Mouse (Mus musculus) lung, embryonic 16.5 days (tissue): ENCODE measurements around the gene Gm49405. TPM values are rescaled to one million over a fixed set of nuclear protein-coding genes. Genes with fewer than 3 reads are reported as not detected.

Source experiments
- ATAC-seq: fragments of 200-750 bp; cut with Nextera tagmentation; 2 replicates; pipeline ENCODE4 v1.8.0; 2017; ENCODE audit warnings: low read depth, mild to moderate bottlenecking, moderate library complexity
- H3K27ac ChIP-seq: fragments of 300-500 bp; sonication (generic); 2 replicates; pipeline ENCODE4 v1.5.1; 2014; ENCODE audit warnings: mild to moderate bottlenecking, control low read depth, low read length
- H3K27me3 ChIP-seq: fragments of 300-500 bp; sonication (generic); 2 replicates; pipeline ENCODE4 v1.6.1; 2014; ENCODE audit warnings: low read depth, low read length, mixed read lengths; ENCODE audit not compliant: control insufficient read depth, insufficient read depth
- H3K36me3 ChIP-seq: fragments of 300-500 bp; sonication (generic); 2 replicates; pipeline ENCODE4 v1.6.1; 2014; ENCODE audit warnings: low read length; ENCODE audit not compliant: control insufficient read depth, insufficient read depth
- H3K4me1 ChIP-seq: fragments of 300-500 bp; sonication (generic); replicated peaks from 2 replicates; pipeline ENCODE4 v1.6.1; 2014; ENCODE audit warnings: low read length, mixed read lengths; ENCODE audit not compliant: control insufficient read depth, insufficient read depth
- H3K4me2 ChIP-seq: fragments of 300-500 bp; sonication (generic); 2 replicates; pipeline ENCODE4 v1.6.1; 2014; ENCODE audit warnings: low read depth, low read length, control low read depth
- H3K4me3 ChIP-seq: fragments of 300-500 bp; sonication (generic); 2 replicates; pipeline ENCODE4 v1.5.1; 2014; ENCODE audit warnings: mild to moderate bottlenecking, low read length, control low read depth
- H3K9ac ChIP-seq: fragments of 300-500 bp; sonication (generic); 2 replicates; pipeline ENCODE4 v1.6.1; 2014; ENCODE audit warnings: low read length, control low read depth
- H3K9me3 ChIP-seq: fragments of 300-500 bp; sonication (generic); 2 replicates; pipeline ENCODE4 v1.6.1; 2016; ENCODE audit warnings: low read length; ENCODE audit not compliant: control insufficient read depth
- WGBS: fragments of 180-500 bp; shearing (Covaris S2); extraction: QIAGEN DNeasy Blood & Tissue Kit; methylation state at CpG from one replicate; pipeline ENCODE4 v1.1.7; 2014; 5-methylcytosine and 5-hydroxymethylcytosine counted together
- polyA plus RNA-seq: library from polyadenylated mRNA; unstranded; fragments of >200 nt; fragmentation: Nextera tagmentation; extraction: Ambion mirVana; gene quantifications from 2 replicates; pipeline ENCODE4 v1.2.1, GENCODE M21; 2015

Gm49405 gene
- polyA plus RNA-seq, 1 experiment from 2014 or later, result 2.5 TPM

DNA sequence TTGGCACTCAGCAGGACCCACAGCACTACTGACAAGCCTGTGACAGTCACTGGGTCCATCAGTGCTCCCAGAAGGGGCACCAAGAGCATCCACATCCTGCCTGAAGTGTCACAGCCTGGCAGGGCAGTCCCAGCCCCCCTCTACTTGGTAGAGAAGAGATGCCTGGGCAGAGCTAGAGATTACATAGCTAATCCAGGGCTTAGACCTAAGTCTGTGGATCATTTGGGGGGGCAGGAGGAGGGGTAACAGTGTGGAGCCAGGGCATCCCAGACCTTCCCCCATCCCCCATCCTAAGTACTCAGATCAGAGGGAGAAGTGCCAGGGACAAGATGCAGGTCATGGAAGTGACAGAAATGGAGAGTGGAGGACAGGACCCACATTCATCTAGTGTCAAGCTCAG is 14.4 kb downstream of the Gm49405 start:
- H3K27me3 ChIP-seq, result no peaks in the 10 kb centered on the region
- peaks cover 3% of the 10 kb centered on the region for H3K36me3 ChIP-seq
- H3K27ac ChIP-seq, result no peak overlapping the region
- H3K4me3 ChIP-seq, result no peak overlapping the region
- no peak for ATAC-seq
- peaks cover 10% of the 10 kb centered on the region for H3K4me1 ChIP-seq
- no peak overlapping the region for H3K9ac ChIP-seq
- no peaks in the 10 kb centered on the region for H3K9me3 ChIP-seq
- no peak overlapping the region for H3K4me2 ChIP-seq

DNA sequence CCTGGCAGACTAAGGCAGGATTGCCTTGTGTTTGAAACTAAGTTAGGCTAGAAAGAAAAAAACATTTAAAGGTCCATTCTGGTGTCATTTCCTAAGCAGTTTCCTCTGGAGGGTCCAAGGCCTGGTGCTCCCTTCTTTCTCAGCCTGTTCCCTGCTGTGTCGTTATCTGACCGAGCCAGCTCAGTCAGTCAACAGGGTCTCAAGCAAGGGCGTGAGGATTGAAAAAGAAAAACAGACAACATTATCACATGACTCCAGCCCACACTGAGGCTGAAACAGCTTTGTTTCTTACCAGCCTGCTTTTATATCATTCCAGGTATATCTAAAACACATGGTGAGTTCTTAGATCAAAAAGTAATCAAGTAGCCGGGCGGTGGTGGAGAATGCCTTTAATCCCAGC is 15.2 kb downstream of the Gm49405 start:
- no peak overlapping the region for H3K27ac ChIP-seq
- H3K4me1 ChIP-seq, result peaks cover 10% of the 10 kb centered on the region
- no peak overlapping the region for H3K9ac ChIP-seq
- ATAC-seq, result no peak
- 53% methylated on average over 5 of the region's 5 CpGs for WGBS
- no peaks in the 10 kb centered on the region for H3K36me3 ChIP-seq
- no peak overlapping the region for H3K4me3 ChIP-seq
- no peaks in the 10 kb centered on the region for H3K9me3 ChIP-seq
- H3K27me3 ChIP-seq, result no peaks in the 10 kb centered on the region
- no peak overlapping the region for H3K4me2 ChIP-seq

DNA sequence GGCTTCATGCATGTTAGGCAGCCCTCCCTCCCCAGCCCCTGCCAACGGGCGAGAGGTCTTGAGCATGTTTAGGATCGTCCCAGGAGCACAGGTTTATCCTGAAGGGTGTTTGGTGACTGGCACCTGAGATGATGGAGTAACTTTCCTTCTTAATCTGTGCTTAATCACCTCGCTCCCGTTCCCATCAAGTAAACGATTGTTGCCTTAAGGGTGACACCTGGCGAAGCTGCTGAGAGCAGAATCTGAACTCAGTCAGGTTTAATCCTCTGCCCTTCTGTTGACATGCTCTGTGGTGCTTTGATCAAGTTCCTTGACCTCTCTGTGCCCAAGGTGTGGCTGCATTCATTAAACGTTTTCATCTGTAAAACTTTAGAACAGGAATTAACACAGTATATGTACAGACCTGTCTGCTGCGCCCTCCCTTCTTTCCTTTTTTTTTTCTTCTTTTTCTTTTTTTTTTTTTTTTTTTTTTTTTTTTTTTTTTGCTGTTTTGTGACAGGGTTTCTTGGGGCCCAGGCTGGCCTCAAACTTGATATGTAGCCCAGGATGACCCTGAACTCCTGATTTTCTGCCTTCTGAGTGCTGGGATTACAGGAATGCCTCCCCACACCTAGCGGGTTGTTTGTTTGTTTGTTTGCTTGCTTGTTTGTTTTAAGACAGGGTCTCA is 17.6 kb downstream of the Gm49405 start:
- no peak overlapping the region for H3K4me2 ChIP-seq
- H3K36me3 ChIP-seq, result no peaks in the 10 kb centered on the region
- H3K9me3 ChIP-seq, result no peaks in the 10 kb centered on the region
- 41% methylated on average over 10 of the region's 10 CpGs for WGBS
- no peak for ATAC-seq
- H3K9ac ChIP-seq, result 0 out of 2 replicates have a peak overlapping the region, but pooled peaks have one; percentile 0
- H3K27ac ChIP-seq, result no peak overlapping the region
- H3K4me3 ChIP-seq, result no peak overlapping the region
- H3K27me3 ChIP-seq, result no peaks in the 10 kb centered on the region
- peaks cover 2% of the 10 kb centered on the region; the same call in 1 of the 2 replicates for H3K4me1 ChIP-seq

DNA sequence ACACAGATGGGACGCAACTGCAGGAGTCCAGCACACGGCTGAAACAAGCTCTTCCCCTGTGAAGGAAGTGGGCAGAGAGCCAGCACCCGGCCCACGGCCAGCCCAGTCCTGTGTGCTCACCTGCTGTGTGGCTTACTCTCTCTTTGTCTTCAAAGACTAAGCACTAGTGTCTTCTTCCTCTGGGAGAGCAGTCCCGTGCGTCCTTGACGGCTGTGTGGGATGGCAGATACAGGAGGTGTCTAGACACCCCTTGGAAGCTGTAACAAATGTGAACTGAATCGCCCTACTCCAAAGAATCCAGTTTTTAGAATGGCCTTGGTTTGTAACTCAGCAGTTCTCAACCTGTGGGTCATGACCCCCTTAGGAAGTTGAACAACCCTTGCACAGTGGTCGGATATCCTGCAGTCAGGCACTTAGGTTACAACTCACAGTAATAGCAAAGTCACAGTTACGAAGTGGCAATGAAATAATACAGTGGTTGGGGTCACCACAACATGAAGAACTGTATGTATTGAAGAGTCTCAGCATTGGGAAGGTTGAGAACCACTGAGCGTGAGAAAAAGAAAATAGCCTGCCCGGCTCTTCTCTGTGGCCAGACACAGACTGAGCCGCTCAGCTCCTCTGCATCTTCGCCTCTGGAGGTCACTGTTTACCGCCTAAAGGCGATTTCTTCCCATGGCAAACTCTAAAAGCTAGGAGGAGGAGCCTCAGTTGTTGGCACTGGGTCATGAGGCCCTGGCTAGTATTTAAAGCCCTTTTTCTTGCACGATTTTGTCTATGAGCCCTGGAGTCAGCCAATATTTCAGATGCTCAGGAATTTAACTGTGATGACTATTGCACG is 18.5 kb downstream of the Gm49405 start:
- 24% methylated on average over 18 of the region's 18 CpGs for WGBS
- Histone ChIP-seq H3K27me3 (no peaks in the 10 kb centered on the region), H3K4me3 (no peak overlapping the region), H3K36me3 (no peaks in the 10 kb centered on the region), H3K9me3 (no peaks in the 10 kb centered on the region), H3K4me2 (no peak overlapping the region), H3K4me1 (peaks cover 2% of the 10 kb centered on the region; the same call in 1 of the 2 replicates), H3K9ac (peak overlapping the region; percentile 31; the same call in 1 of the 2 replicates), H3K27ac (no peak overlapping the region)
- ATAC-seq, result peak; percentile 94

DNA sequence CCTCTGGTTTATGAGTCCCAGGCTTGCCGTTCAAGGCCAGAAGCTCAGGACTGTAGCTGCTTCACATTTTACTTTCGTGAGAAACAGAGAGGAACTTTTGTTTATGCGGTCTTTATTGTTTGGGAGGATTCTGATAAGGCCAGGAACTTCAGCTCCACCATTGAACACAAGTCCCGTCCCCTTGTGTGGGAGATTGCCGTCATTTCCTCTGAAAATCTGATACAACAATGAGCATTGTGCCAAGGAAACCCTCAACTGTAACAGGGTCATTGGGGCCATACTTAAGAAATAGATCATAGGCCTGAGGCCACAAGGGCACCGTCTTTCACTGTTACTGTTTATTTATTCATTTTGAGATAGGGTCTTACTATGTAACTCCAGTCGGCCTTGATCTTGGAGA is 22.8 kb downstream of the Gm49405 start:
- ATAC-seq, result no peak

DNA sequence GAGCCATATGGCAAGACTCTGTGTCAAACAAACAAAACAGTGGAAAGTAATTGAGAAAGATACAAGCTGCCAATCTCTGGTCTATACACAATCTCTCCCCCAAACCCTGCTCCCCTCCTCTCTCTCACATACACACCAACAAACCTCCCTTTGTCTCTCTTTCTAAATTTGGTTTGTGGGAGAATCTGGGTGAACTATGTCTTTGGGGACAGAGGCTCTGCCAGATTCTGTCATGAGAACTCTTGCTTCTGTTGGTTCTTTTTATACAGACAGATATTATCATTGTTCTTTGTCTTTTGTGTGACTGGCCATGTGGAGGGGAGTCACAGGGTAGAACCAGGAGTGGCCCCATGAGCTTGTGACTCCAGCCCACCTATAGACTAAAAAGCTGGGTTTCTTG is 27.1 kb downstream of the Gm49405 start:
- H3K36me3 ChIP-seq, result no peaks in the 10 kb centered on the region
- no peak overlapping the region for H3K27ac ChIP-seq
- no peaks in the 10 kb centered on the region for H3K4me1 ChIP-seq
- no peak overlapping the region for H3K4me2 ChIP-seq
- H3K9me3 ChIP-seq, result peaks cover 2% of the 10 kb centered on the region; the same call in 1 of the 2 replicates
- H3K9ac ChIP-seq, result no peak overlapping the region
- no peak for ATAC-seq
- H3K27me3 ChIP-seq, result no peaks in the 10 kb centered on the region
- no peak overlapping the region for H3K4me3 ChIP-seq

More for the DNA sequence above, 22.8 kb downstream of the Gm49405 start:
- Histone ChIP-seq H3K9me3 (peaks cover 2% of the 10 kb centered on the region; the same call in 1 of the 2 replicates), H3K27ac (no peak overlapping the region), H3K9ac (no peak overlapping the region), H3K4me3 (no peak overlapping the region), H3K27me3 (no peaks in the 10 kb centered on the region), H3K36me3 (no peaks in the 10 kb centered on the region), H3K4me2 (no peak overlapping the region), H3K4me1 (peaks cover 2% of the 10 kb centered on the region; the same call in 1 of the 2 replicates)
- 48% methylated on average over 7 of the region's 7 CpGs for WGBS

DNA sequence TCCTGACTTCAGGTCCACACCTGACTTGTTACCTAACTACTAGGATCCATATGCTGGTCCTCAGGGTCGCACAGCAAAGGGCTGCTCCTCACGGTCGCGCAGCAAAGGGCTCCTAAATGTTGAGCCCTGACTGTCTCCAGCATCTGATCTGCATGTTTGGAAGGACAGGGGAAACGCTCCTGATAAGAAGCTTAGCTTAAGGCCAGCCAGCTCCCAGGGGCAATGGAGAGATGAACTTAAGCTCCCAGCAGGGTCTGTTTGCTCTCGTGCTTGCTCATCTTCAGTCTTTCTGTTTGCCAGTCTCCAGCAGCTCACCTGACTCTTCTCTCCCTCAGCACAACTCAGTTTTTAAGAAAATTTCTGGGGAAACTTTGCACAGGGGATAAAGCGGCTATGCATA is 32.2 kb downstream of the Gm49405 start:
- no peak overlapping the region for H3K9ac ChIP-seq
- peaks cover 5% of the 10 kb centered on the region; the same call in 1 of the 2 replicates for H3K4me1 ChIP-seq
- H3K36me3 ChIP-seq, result peaks cover 3% of the 10 kb centered on the region; the same call in 1 of the 2 replicates
- WGBS, result 45% methylated on average over 7 of the region's 7 CpGs
- H3K9me3 ChIP-seq, result no peaks in the 10 kb centered on the region
- no peak overlapping the region for H3K27ac ChIP-seq
- no peak overlapping the region for H3K4me2 ChIP-seq
- no peak overlapping the region for H3K4me3 ChIP-seq
- H3K27me3 ChIP-seq, result no peaks in the 10 kb centered on the region
- no peak for ATAC-seq

DNA sequence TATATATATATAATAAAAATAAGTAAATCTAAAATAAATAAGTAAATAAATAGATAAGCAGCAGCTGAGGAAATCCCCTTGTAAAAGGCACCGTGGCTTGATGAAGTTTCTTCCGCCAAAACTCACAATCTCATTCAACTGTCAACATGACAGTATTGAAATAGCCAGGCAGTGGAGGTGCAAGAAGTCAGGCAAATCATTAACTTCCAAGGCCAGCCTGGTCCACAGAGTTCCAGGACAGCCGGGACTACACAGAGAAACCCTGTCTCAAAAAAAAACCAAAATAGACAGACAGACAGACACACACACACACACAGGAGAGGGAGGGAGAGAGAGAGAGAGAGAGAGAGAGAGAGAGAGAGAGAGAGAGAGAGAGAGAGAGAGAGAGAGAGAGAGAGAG is 32.9 kb downstream of the Gm49405 start:
- no peak overlapping the region for H3K4me2 ChIP-seq
- peaks cover 8% of the 10 kb centered on the region for H3K4me1 ChIP-seq
- peaks cover 3% of the 10 kb centered on the region; the same call in 1 of the 2 replicates for H3K36me3 ChIP-seq
- no peak overlapping the region for H3K27ac ChIP-seq
- H3K9me3 ChIP-seq, result no peaks in the 10 kb centered on the region
- WGBS, result 51% methylated on average over 3 of the region's 3 CpGs
- H3K9ac ChIP-seq, result no peak overlapping the region
- H3K27me3 ChIP-seq, result no peaks in the 10 kb centered on the region
- no peak for ATAC-seq
- no peak overlapping the region for H3K4me3 ChIP-seq

DNA sequence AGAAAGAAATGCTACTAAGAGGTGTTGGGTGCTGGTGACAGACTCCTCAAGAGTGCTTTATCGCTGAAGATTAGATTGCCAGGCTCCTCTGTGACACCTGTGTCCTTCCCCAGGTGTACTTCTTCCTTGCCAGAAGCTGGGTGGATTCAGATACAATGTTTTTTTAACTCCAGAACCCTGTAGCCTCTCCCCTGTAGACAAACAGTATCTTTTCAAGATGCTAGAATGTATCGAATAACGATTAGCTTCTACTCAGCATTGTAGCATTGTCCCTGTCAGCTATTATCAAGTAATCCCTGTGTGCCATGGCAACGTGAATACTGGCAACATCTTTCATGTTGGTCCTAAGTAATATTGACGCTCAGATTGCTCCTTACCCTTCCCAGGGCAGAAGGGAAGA is 33.3 kb downstream of the Gm49405 start:
- 47% methylated on average over 5 of the region's 5 CpGs for WGBS
- Histone ChIP-seq H3K27ac (no peak overlapping the region), H3K4me3 (no peak overlapping the region), H3K9ac (no peak overlapping the region), H3K36me3 (peaks cover 3% of the 10 kb centered on the region; the same call in 1 of the 2 replicates), H3K9me3 (no peaks in the 10 kb centered on the region), H3K4me2 (no peak overlapping the region), H3K27me3 (no peaks in the 10 kb centered on the region), H3K4me1 (peaks cover 10% of the 10 kb centered on the region)
- ATAC-seq, result no peak
